Mouse (Mus musculus): ENCODE results near the gene Tex33. TPM values are rescaled to one million over a fixed set of nuclear protein-coding genes. Genes with fewer than 3 reads are reported as not detected.

The Tex33 gene
- polyA plus RNA-seq, 1 experiment from 2014 or later, result not detected

DNA sequence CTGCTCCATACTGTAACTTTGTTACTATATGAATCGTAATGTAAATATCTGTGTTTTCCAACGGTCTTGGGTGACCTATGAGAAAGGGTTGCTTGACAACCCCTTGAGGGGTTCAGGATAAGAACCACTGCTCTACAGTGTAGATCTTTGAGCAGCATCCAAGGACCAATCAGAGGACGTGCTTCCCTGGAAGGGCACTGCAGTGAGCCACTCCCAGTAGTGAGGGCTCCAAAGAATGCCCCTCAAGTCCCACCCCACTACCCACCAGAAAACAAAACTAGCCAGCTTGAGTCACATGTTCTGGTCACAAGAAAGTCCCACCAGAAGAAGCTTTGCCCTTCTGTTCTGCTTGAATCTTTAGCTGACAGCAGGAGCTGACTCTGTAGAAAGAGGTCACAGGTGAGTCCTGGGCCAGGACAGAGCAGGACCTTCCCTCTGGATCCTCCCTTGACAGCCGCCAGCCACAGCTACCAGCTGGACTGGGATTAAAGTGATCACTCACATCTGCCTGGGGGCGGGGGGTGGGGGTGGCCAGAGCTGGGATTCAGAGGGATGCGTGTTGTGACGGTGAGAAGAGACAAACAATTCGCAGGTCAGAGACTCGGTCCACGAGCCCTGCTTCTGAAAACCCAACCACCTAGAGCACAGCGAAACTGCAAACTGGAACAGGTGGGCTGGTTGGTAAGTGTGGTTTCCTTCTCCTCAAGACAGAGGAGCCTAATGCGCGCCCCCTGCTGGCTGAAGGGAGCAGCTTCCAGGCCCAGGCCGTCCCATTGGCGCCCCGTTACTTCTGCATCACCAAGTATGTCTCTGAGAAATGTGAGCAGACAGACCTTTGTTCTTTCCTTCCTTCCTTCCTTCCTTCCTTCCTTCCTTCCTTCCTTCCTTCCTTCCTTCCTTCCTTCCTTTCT lies 26.6 kb upstream of the Tex33 start:
- Histone ChIP-seq H3K36me3 (ENCODE audit: control insufficient read depth, insufficient read depth) (no peaks in the 10 kb centered on the region), H3K4me1 (replicated peaks; ENCODE audit: control insufficient read depth, insufficient read depth, low read length) (no peaks in the 10 kb centered on the region), H3K27ac (ENCODE audit: low read depth, low read length) (no peak overlapping the region), H3K27me3 (replicated peaks; ENCODE audit: control insufficient read depth, insufficient read depth, low read length) (peaks cover 71% of the 10 kb centered on the region), H3K9me3 (ENCODE audit: control insufficient read depth) (no peaks in the 10 kb centered on the region), H3K4me3 (ENCODE audit: low read depth, low read length) (no peak overlapping the region), H3K4me2 (replicated peaks; ENCODE audit: low read depth) (no peak overlapping the region), H3K9ac (ENCODE audit: low read depth, low read length) (no peak overlapping the region)
- TF ChIP-seq CTCF (IDR thresholded peaks at IDR 0.05; ENCODE audit: low read depth), result peak; percentile 94
- WGBS, result 16% methylated on average over 16 of the region's 16 CpGs
- peak; percentile 45; the same call in 1 of the 2 replicates for ATAC-seq

DNA sequence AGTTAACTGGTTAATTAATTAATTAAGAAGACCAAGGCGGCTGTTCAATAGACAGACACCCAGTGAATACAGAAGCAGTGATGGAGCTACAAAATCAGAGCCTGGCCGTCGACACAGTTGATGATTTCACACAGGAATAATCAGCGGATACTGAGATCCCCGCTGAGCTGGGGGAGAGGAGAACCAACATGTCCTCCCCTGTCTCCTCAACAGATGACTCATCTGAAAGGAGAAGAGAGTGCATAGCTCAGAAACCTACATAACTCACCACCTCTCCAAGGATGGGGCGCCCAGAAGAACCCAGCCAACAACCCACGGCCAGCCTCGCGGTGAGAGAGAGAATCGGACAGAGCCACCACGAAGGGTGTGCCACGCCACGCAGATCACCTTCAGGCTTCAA lies 24.7 kb upstream of the Tex33 start:
- WGBS, result 86% methylated on average over 13 of the region's 13 CpGs
- Histone ChIP-seq H3K27me3 (replicated peaks; ENCODE audit: control insufficient read depth, insufficient read depth, low read length) (peaks cover 66% of the 10 kb centered on the region), H3K9ac (ENCODE audit: low read depth, low read length) (no peak overlapping the region), H3K9me3 (ENCODE audit: control insufficient read depth) (no peaks in the 10 kb centered on the region), H3K36me3 (ENCODE audit: control insufficient read depth, insufficient read depth) (no peaks in the 10 kb centered on the region; the same call in 1 of the 2 replicates), H3K27ac (ENCODE audit: low read depth, low read length) (no peak overlapping the region), H3K4me1 (replicated peaks; ENCODE audit: control insufficient read depth, insufficient read depth, low read length) (no peaks in the 10 kb centered on the region), H3K4me3 (ENCODE audit: low read depth, low read length) (no peak overlapping the region), H3K4me2 (replicated peaks; ENCODE audit: low read depth) (no peak overlapping the region)
- ATAC-seq, result no peak
- no peak for TF ChIP-seq CTCF (IDR thresholded peaks at IDR 0.05; ENCODE audit: low read depth)

DNA sequence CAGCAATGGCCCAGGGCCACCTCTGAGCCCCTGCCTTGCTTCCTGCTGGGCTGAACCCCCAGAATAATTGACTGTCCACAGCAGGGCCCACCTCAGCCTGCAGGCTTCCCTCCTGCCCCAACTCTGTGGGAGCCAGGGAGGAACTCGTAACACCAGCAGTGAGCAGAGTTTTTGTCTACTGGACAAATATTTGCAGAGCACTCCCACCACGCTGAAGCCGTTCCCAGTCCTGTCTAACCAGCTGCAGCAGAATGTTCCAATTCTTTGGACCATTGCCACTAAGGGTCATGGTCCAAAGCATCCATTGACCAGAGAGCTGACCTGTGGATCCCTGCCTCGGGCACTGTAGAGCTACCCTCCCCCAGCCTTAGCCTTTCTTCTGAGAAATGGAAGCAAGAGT lies 21.2 kb upstream of the Tex33 start:
- WGBS, result 10% methylated on average over 4 of the region's 4 CpGs
- no peak overlapping the region for H3K9ac ChIP-seq (ENCODE audit: low read depth, low read length)
- no peak overlapping the region for H3K4me2 ChIP-seq (replicated peaks; ENCODE audit: low read depth)
- no peak overlapping the region for H3K27ac ChIP-seq (ENCODE audit: low read depth, low read length)
- H3K9me3 ChIP-seq (ENCODE audit: control insufficient read depth), result no peaks in the 10 kb centered on the region
- no peak for TF ChIP-seq CTCF (IDR thresholded peaks at IDR 0.05; ENCODE audit: low read depth)
- no peak for ATAC-seq
- H3K36me3 ChIP-seq (ENCODE audit: control insufficient read depth, insufficient read depth), result peaks cover 5% of the 10 kb centered on the region; the same call in 1 of the 2 replicates
- peaks cover 39% of the 10 kb centered on the region for H3K27me3 ChIP-seq (replicated peaks; ENCODE audit: control insufficient read depth, insufficient read depth, low read length)
- H3K4me1 ChIP-seq (replicated peaks; ENCODE audit: control insufficient read depth, insufficient read depth, low read length), result no peaks in the 10 kb centered on the region
- no peak overlapping the region for H3K4me3 ChIP-seq (ENCODE audit: low read depth, low read length)

GRCm38 (mm10) chr15:78414157-78414556 lies 18.4 kb upstream of the Tex33 start:
- ATAC-seq, result no peak
- H3K27ac ChIP-seq (ENCODE audit: low read depth, low read length), result no peak overlapping the region
- H3K27me3 ChIP-seq (replicated peaks; ENCODE audit: control insufficient read depth, insufficient read depth, low read length), result peaks cover 28% of the 10 kb centered on the region
- no peak for TF ChIP-seq CTCF (IDR thresholded peaks at IDR 0.05; ENCODE audit: low read depth)
- H3K4me3 ChIP-seq (ENCODE audit: low read depth, low read length), result no peak overlapping the region
- 95% methylated on average over 8 of the region's 8 CpGs for WGBS
- H3K9me3 ChIP-seq (ENCODE audit: control insufficient read depth), result no peaks in the 10 kb centered on the region
- H3K4me2 ChIP-seq (replicated peaks; ENCODE audit: low read depth), result no peak overlapping the region
- H3K4me1 ChIP-seq (replicated peaks; ENCODE audit: control insufficient read depth, insufficient read depth, low read length), result no peaks in the 10 kb centered on the region
- H3K36me3 ChIP-seq (ENCODE audit: control insufficient read depth, insufficient read depth), result peaks cover 5% of the 10 kb centered on the region; the same call in 1 of the 2 replicates
- H3K9ac ChIP-seq (ENCODE audit: low read depth, low read length), result no peak overlapping the region

GRCm38 (mm10) chr15:78413719-78414117 lies 18.0 kb upstream of the Tex33 start:
- Histone ChIP-seq H3K36me3 (ENCODE audit: control insufficient read depth, insufficient read depth) (peaks cover 5% of the 10 kb centered on the region; the same call in 1 of the 2 replicates), H3K4me2 (replicated peaks; ENCODE audit: low read depth) (no peak overlapping the region), H3K27ac (ENCODE audit: low read depth, low read length) (no peak overlapping the region), H3K4me3 (ENCODE audit: low read depth, low read length) (no peak overlapping the region), H3K9me3 (ENCODE audit: control insufficient read depth) (no peaks in the 10 kb centered on the region), H3K9ac (ENCODE audit: low read depth, low read length) (no peak overlapping the region), H3K27me3 (replicated peaks; ENCODE audit: control insufficient read depth, insufficient read depth, low read length) (peaks cover 24% of the 10 kb centered on the region), H3K4me1 (replicated peaks; ENCODE audit: control insufficient read depth, insufficient read depth, low read length) (0 out of 2 replicates have a peak, but pooled peaks cover 4% of the 10 kb centered on the region)
- 79% methylated on average over 1 of the region's 1 CpGs for WGBS
- no peak for TF ChIP-seq CTCF (IDR thresholded peaks at IDR 0.05; ENCODE audit: low read depth)
- no peak for ATAC-seq

GRCm38 (mm10) chr15:78413083-78413718 lies 17.5 kb upstream of the Tex33 start:
- no peak overlapping the region for H3K27ac ChIP-seq (ENCODE audit: low read depth, low read length)
- TF ChIP-seq CTCF (IDR thresholded peaks at IDR 0.05; ENCODE audit: low read depth), result no peak

More at GRCm38 (mm10) chr15:78413083-78413718, 17.5 kb upstream of the Tex33 start:
- H3K4me1 ChIP-seq (replicated peaks; ENCODE audit: control insufficient read depth, insufficient read depth, low read length), result 0 out of 2 replicates have a peak, but pooled peaks cover 4% of the 10 kb centered on the region
- no peak overlapping the region for H3K9ac ChIP-seq (ENCODE audit: low read depth, low read length)
- peaks cover 5% of the 10 kb centered on the region; the same call in 1 of the 2 replicates for H3K36me3 ChIP-seq (ENCODE audit: control insufficient read depth, insufficient read depth)
- ATAC-seq, result no peak
- WGBS, result 86% methylated on average over 14 of the region's 14 CpGs
- no peak overlapping the region for H3K4me3 ChIP-seq (ENCODE audit: low read depth, low read length)
- no peak overlapping the region for H3K4me2 ChIP-seq (replicated peaks; ENCODE audit: low read depth)
- H3K9me3 ChIP-seq (ENCODE audit: control insufficient read depth), result no peaks in the 10 kb centered on the region
- peaks cover 19% of the 10 kb centered on the region for H3K27me3 ChIP-seq (replicated peaks; ENCODE audit: control insufficient read depth, insufficient read depth, low read length)
